Mouse (Mus musculus): ENCODE results near the gene Tmem231. TPM values are rescaled to one million over a fixed set of nuclear protein-coding genes. Genes with fewer than 3 reads are reported as not detected.

Gene Tmem231
- polyA plus RNA-seq, 1 experiment = 8.0 TPM

DNA sequence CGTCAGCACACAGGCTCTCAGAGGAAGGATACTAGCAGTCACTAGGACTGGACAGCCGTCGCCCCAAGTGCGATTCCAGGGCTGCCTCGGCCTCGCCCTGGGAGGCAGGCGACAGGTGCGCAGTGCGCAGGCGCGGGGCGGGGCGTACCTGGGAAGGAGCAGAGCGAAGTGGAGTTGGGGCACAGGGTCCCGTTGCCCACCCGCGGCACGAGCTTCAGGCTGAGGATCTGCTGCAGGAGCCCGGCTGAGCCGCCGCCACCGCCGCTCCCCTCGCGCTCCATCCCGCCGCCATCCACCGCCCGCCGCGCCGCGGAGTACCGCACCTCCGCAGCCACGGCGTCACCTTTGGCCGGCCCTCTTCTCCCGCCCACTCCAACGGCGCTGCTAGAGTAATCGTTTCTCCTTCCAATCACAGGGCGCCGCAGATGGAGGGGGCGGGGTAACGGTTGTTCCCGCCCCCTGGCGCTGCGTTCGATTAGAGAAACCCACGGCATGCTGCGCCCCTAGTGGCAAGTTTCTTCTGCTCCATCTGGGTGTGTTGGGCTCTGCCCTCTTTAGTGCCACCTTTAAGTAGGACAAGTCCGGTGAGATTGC lies 57.2 kb downstream of the Tmem231 start, which contains the start of gene Tmem170:
TSS of gene Tmem170 (minus strand) at position 396 of the 594 bp plus-strand sequence.
- peak; percentile 96 for TF ChIP-seq POLR2A (IDR thresholded peaks at IDR 0.05; ENCODE audit: borderline replicate concordance, extremely low read depth, low read depth, low read length)
- TF ChIP-seq CTCF (IDR thresholded peaks at IDR 0.05; ENCODE audit: insufficient read depth, low read length) = peak; percentile 89
- peaks cover 3% of the 10 kb centered on the region; the same call in 1 of the 2 replicates for H3K4me1 ChIP-seq (ENCODE audit: control insufficient read depth, insufficient read depth, low read length)
- H3K4me3 ChIP-seq (replicated peaks; ENCODE audit: extremely low read depth, low read depth, low read length) = peak within 1 kb of the TSS; percentile 79
- DNase-seq = peak; percentile 97
- WGBS = under 1% methylated on average over 53 of the region's 53 CpGs

GRCm38 (mm10) chr8:111875758-111876157 lies 57.9 kb downstream of the Tmem231 start:
- 18% methylated on average over 9 of the region's 9 CpGs for WGBS
- DNase-seq = peak; percentile 38
- Histone ChIP-seq H3K4me1 (ENCODE audit: control insufficient read depth, insufficient read depth, low read length) (peaks cover 3% of the 10 kb centered on the region; the same call in 1 of the 2 replicates), H3K4me3 (replicated peaks; ENCODE audit: extremely low read depth, low read depth, low read length) (peak overlapping the region; percentile 79)
- no peak for TF ChIP-seq CTCF (IDR thresholded peaks at IDR 0.05; ENCODE audit: insufficient read depth, low read length)
- TF ChIP-seq POLR2A (IDR thresholded peaks at IDR 0.05; ENCODE audit: borderline replicate concordance, extremely low read depth, low read depth, low read length) = no peak

DNA sequence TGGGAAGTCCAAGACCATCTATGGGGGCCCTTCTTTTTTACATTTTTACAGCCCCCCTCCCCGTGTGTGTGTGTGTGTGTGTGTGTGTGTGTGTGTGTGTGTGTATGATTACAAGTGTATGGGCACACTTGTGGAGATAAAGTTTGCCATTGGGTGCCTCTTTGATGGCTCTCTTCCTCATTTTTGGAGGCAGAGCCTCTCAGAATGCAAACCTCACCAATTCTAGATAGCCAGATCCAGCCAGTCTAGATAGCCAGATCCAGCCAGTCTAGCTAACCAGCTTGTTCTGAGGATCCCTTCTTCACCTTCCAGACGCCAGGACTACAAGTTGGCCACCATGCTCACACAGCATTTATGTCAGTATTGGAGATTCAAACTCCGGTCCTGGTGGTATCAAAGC lies 62.4 kb downstream of the Tmem231 start:
- Histone ChIP-seq H3K4me3 (replicated peaks; ENCODE audit: extremely low read depth, low read depth, low read length) (no peak overlapping the region), H3K4me1 (ENCODE audit: control insufficient read depth, insufficient read depth, low read length) (peaks cover 3% of the 10 kb centered on the region; the same call in 1 of the 2 replicates)
- no peak for DNase-seq
- WGBS = 87% methylated on average over 3 of the region's 3 CpGs
- TF ChIP-seq CTCF (IDR thresholded peaks at IDR 0.05; ENCODE audit: insufficient read depth, low read length) (no peak), POLR2A (IDR thresholded peaks at IDR 0.05; ENCODE audit: borderline replicate concordance, extremely low read depth, low read depth, low read length) (no peak)

DNA sequence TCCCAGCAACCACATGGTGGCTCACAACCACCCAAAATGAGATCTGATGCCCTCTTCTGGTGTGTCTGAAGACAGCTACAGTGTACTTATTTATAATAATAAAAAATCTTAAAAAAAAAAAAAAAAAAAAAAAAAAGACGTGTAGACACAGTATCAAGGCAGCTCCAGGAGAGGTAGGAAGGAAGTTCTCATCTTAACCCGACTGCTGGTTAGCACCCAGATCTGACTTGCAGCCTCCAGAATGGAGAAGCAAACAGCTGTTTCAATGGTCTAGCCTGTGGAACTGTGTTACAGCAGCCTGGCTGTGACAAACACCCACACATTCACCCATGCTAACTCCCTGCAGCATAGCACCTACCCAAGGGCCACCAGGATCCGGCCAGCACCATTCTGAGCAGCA lies 63.3 kb downstream of the Tmem231 start:
- H3K4me3 ChIP-seq (replicated peaks; ENCODE audit: extremely low read depth, low read depth, low read length) = no peak overlapping the region
- H3K4me1 ChIP-seq (ENCODE audit: control insufficient read depth, insufficient read depth, low read length) = no peaks in the 10 kb centered on the region; the same call in 1 of the 2 replicates
- TF ChIP-seq POLR2A (IDR thresholded peaks at IDR 0.05; ENCODE audit: borderline replicate concordance, extremely low read depth, low read depth, low read length) = no peak
- TF ChIP-seq CTCF (IDR thresholded peaks at IDR 0.05; ENCODE audit: insufficient read depth, low read length) = no peak
- DNase-seq = no peak
- WGBS = 79% methylated on average over 3 of the region's 3 CpGs

DNA sequence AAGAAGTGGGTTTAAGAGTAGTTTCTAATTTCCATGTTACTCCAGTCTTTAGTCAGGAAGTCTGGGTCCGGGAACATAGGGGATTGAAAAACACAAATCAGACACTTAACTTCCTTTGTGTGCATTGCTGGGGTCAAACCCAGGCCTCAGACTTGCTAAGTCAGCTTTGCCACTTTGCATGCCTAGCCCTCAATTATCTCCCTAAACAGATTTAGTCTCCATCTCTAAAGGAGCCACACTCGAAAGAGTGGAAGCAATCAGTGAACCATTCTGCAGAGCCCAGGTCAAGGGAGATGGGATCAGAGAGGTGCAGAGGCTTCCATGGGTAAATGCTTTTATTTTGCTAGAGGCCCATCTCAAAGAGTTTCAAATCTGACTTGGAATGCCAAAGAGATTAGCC lies 65.0 kb downstream of the Tmem231 start:
- DNase-seq = no peak
- TF ChIP-seq CTCF (IDR thresholded peaks at IDR 0.05; ENCODE audit: insufficient read depth, low read length) (no peak), POLR2A (IDR thresholded peaks at IDR 0.05; ENCODE audit: borderline replicate concordance, extremely low read depth, low read depth, low read length) (no peak)
- WGBS = 45% methylated on average over 2 of the region's 2 CpGs
- Histone ChIP-seq H3K4me1 (ENCODE audit: control insufficient read depth, insufficient read depth, low read length) (no peaks in the 10 kb centered on the region; the same call in 1 of the 2 replicates), H3K4me3 (replicated peaks; ENCODE audit: extremely low read depth, low read depth, low read length) (no peak overlapping the region)

DNA sequence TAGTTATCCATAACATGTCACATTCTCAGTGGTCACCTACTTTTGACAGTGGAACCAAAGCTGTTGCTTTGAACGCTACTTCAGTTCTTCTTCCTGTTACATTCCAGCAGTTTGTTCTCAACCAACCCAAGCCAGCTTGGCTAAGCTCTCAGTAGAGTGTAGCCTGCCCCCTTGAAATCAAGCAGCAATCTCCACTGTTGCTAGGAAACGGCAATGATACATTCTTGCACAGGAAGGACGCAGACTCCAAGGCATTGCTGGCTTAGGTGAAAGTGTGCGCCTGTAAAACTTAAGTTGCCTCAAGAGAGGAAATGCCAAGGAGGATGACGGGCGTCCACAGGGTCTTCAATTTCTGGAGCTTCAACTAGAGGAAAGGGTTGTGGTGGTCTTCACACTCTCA lies 67.8 kb downstream of the Tmem231 start:
- DNase-seq = no peak
- 49% methylated on average over 6 of the region's 6 CpGs for WGBS
- Histone ChIP-seq H3K4me3 (replicated peaks; ENCODE audit: extremely low read depth, low read depth, low read length) (no peak overlapping the region), H3K4me1 (ENCODE audit: control insufficient read depth, insufficient read depth, low read length) (no peaks in the 10 kb centered on the region; the same call in 1 of the 2 replicates)
- TF ChIP-seq POLR2A (IDR thresholded peaks at IDR 0.05; ENCODE audit: borderline replicate concordance, extremely low read depth, low read depth, low read length) (no peak), CTCF (IDR thresholded peaks at IDR 0.05; ENCODE audit: insufficient read depth, low read length) (no peak)

DNA sequence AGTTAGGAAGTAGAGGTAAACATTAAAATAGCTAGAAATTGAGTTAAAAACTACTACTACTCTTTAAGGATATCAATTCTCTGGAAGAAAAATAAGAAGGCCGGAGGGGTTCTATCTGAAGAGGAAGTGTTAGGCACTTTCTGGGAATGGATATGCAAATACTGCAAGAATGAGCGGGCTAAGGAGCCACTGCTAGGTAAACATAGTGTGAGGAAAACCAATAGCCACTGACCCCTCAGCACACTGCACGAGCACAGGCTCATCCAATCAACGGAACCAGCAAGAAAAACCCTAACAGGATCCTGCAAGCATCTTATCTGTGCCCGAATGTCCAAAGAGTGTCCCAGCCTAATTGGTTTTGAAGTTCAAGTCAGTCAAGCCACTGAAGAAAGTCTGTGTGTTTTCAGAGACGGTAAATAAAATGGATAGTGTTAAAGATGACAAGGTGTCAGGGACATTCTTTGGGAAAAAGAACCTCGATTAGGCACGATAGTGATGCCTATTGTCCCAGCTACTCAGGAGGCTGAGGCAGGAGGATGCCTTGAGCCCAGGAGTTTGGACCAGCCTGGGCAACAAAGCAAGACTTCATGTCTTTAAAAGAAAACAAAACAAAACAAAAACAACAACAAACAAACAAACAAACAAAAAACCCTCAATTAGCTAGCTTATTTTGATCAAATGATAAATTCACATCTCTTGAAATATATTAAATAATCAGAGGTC lies 68.4 kb downstream of the Tmem231 start:
- WGBS = 74% methylated on average over 8 of the region's 8 CpGs
- DNase-seq = no peak
- no peak for TF ChIP-seq CTCF (IDR thresholded peaks at IDR 0.05; ENCODE audit: insufficient read depth, low read length)
- TF ChIP-seq POLR2A (IDR thresholded peaks at IDR 0.05; ENCODE audit: borderline replicate concordance, extremely low read depth, low read depth, low read length) = no peak
- Histone ChIP-seq H3K4me3 (replicated peaks; ENCODE audit: extremely low read depth, low read depth, low read length) (no peak overlapping the region), H3K4me1 (ENCODE audit: control insufficient read depth, insufficient read depth, low read length) (no peaks in the 10 kb centered on the region; the same call in 1 of the 2 replicates)

DNA sequence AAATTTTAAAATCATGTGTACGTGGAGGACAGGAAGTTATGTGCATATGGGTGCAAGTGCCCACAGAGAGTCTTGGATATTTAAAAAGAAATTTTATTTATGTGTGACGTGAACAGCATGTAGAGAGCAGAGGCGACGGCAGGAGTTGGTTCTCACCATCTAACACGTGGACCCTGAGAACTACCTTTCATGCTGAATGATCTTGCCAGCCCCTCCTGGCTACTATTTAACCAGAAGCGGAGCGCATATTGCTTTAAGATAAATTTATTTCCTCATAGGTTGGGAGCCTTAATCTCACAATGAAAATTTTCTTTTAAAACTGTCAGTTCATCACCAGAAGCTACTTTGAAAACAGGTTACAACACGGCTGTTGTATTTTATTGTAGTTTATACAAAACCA lies 69.0 kb downstream of the Tmem231 start:
- TF ChIP-seq POLR2A (IDR thresholded peaks at IDR 0.05; ENCODE audit: borderline replicate concordance, extremely low read depth, low read depth, low read length) (no peak), CTCF (IDR thresholded peaks at IDR 0.05; ENCODE audit: insufficient read depth, low read length) (no peak)
- no peak for DNase-seq
- H3K4me3 ChIP-seq (replicated peaks; ENCODE audit: extremely low read depth, low read depth, low read length) = no peak overlapping the region
- H3K4me1 ChIP-seq (ENCODE audit: control insufficient read depth, insufficient read depth, low read length) = no peaks in the 10 kb centered on the region; the same call in 1 of the 2 replicates
- 87% methylated on average over 8 of the region's 8 CpGs for WGBS

DNA sequence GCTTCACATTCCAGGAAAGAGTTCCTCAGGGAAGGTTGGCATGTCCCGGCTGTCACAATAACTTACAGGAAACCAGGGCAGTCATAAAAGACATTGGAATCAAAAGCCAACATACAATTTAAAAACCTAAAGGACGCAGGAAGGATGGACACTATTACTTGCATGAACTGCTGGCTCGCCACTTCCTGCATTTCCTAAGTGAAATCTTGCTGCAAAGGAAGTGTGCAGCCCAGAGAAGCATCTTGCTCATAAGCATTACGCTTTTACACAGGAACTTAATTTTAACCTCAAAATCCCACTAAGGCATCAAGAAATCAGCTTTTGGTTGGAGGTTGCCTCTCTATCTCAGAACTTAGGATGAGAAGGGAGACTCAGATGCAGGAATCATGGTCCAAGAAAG lies 70.4 kb downstream of the Tmem231 start:
- DNase-seq = no peak
- 43% methylated on average over 4 of the region's 4 CpGs for WGBS
- Histone ChIP-seq H3K4me1 (ENCODE audit: control insufficient read depth, insufficient read depth, low read length) (no peaks in the 10 kb centered on the region; the same call in 1 of the 2 replicates), H3K4me3 (replicated peaks; ENCODE audit: extremely low read depth, low read depth, low read length) (no peak overlapping the region)
- TF ChIP-seq POLR2A (IDR thresholded peaks at IDR 0.05; ENCODE audit: borderline replicate concordance, extremely low read depth, low read depth, low read length) (no peak), CTCF (IDR thresholded peaks at IDR 0.05; ENCODE audit: insufficient read depth, low read length) (no peak)

Other genes starting within 250 kb of the Tmem231 start
- 1.5 and 59.1 TPM in 2 replicates for gene Ctrb1, start 242.9 kb downstream of the Tmem231 start, polyA plus RNA-seq (2012; rRNA removed)
- gene Bcar1, start 190.1 kb downstream of the Tmem231 start, polyA plus RNA-seq (2012; rRNA removed) = 81.4 and 87.7 TPM in 2 replicates
- gene Cfdp1, start 79.6 kb downstream of the Tmem231 start, polyA plus RNA-seq (2012; rRNA removed) = 3.6 and 7.9 TPM in 2 replicates
- 4.0 and 5.0 TPM in 2 replicates for gene Tmem170, start 57.1 kb downstream of the Tmem231 start, polyA plus RNA-seq (2012; rRNA removed)
- gene Chst5, start 23.4 kb downstream of the Tmem231 start, polyA plus RNA-seq (2012; rRNA removed) = 7.1 and 7.6 TPM in 2 replicates
- gene Gabarapl2, start 6.8 kb upstream of the Tmem231 start, polyA plus RNA-seq (2012; rRNA removed) = 26.2 and 58.2 TPM in 2 replicates
- gene Adat1, start 58.4 kb upstream of the Tmem231 start, polyA plus RNA-seq (2012; rRNA removed) = 2.5 and 2.7 TPM in 2 replicates
- 28.0 and 42.2 TPM in 2 replicates for gene Kars, start 77.4 kb upstream of the Tmem231 start, polyA plus RNA-seq (2012; rRNA removed)
- gene Terf2ip, start 77.5 kb upstream of the Tmem231 start, polyA plus RNA-seq (2012; rRNA removed) = 10.4 TPM in 2 replicates
- 0.21 TPM in 1 of 2 replicates, not detected in the other for gene Gm6793, start 81.2 kb upstream of the Tmem231 start, polyA plus RNA-seq (2012; rRNA removed)